Mouse (Mus musculus): ENCODE data around the gene Mns1.

Gene Mns1

DNA sequence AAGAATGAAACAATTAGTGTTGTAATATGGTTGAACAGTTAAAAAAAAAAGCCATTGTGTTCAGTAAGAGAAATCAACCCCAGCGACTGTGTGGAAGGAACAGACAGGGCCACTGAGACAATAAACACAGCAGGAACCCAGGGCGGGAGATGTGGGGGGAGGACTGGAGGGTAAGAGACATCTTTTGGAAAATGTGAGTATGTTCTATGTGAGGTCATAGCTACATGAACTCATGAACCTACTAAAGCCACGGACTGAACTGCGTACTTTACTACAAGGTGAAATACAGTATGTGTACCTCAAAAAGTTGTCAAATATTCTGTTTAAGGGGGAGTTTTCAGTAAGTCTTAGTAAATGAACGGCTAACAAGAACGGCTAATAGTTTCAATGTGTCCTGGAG lies 39.5 kb downstream of the Mns1 start:
- no peak for DNase-seq

- peak; percentile 49 for DNase-seq
These were observed 41.5 kb downstream of the Mns1 start for GRCm38 (mm10) chr9:72479276-72479675.

- DNase-seq: no peak
These were observed 50.7 kb downstream of the Mns1 start for GRCm38 (mm10) chr9:72488523-72488922.

- DNase-seq: no peak
These were observed 51.3 kb downstream of the Mns1 start for GRCm38 (mm10) chr9:72489131-72489530.

DNA sequence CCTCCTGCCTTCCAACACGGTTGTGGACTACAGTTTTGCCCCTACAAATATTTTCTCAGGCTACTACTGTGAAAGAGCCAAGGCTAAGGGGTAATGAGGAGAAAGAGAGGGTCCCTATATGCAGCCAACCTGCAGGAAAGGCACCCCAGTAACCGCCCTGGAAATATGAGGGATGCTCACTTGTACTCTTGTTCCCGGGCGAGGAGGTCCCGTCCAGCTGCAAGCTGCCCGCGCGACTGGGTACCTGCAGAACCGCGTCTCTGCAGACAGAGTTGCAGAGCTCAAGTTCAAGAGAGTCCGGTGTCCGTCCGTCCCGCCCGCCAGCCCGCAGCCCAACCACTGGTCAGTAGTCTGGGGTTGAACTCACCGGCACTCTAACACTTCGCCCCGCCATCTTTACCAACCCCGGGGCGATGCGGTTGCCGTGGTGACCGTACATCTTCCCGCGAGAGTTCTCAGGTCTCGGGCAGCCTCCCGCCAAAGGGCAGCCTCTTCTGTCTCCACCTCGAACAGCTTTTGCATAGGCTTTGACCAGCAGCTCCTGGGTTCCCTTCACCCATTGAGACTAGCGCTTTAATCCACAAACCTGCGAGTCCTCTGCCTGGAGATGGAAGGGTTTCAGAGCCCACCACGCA lies 53.9 kb downstream of the Mns1 start:
- peak; percentile 93 for DNase-seq

GRCm38 (mm10) chr9:72492194-72492565 lies 54.4 kb downstream of the Mns1 start, which contains the start of gene Tex9:
Gene Tex9 (minus strand): TSS chr9:72492212.
- DNase-seq: no peak

GRCm38 (mm10) chr9:72493465-72493864 lies 55.7 kb downstream of the Mns1 start:
- DNase-seq: peak; percentile 59

- DNase-seq: no peak
These were observed 56.3 kb downstream of the Mns1 start for GRCm38 (mm10) chr9:72493984-72494685.

DNA sequence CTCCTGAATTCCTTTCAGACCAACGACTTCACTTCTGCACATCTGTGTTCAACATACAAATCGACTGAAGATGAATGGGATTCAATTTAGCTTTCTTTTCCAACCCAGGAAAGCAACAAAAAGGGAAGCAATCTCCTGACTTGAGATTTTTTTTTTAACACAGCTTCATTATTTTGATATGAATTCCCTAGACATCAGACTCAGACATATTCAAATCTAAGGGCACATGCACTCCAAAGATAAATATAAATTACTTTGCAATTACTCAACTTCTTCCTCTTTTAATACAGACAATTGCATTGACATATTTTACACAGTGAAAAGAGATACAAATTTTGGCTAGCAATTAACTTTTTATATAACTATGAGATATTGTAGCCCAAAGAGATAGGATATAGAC lies 58.9 kb downstream of the Mns1 start:
- DNase-seq: no peak

- DNase-seq: no peak
These were observed 59.4 kb downstream of the Mns1 start for GRCm38 (mm10) chr9:72497171-72497570.

All from thymus, postnatal 4 days (tissue).